In genomic region chr19:53395805-53396204, GRCm38 (mm10) we compare ENCODE assay signal across 14 mouse cellular contexts. TPM values are rescaled to one million over a fixed set of nuclear protein-coding genes. Genes with fewer than 3 reads are reported as not detected.
"Had no signal": no experiment of that assay in that cellular context is flagged by ENCODE, and none has a peak within 500 bp of the region (broad histone marks: within the 10 kb centered on the region; RNA-seq: fewer than 3 reads in every experiment).

No protein-coding gene starts in this region.

RNA-seq across cellular contexts. Expression of gene Gm10197, which starts 24.2 kb away (rescaled TPM):
- total RNA-seq: megakaryocyte progenitor cell, adult 5-6 weeks; megakaryocyte-erythroid progenitor cell, adult 5-6 weeks; neutrophil, adult 5-6 weeks had no signal
- polyA plus RNA-seq: liver, postnatal 0 days; lung, adult 2 months; lung, postnatal 0 days; macrophage; midbrain, embryonic 12.5 days; midbrain, embryonic 16.5 days; myocyte; neural tube, embryonic 12.5 days; spleen, adult 2 months; stomach, embryonic 14.5 days; stomach, embryonic 16.5 days had no signal
